Mouse (Mus musculus) stomach, postnatal 0 days (tissue): ENCODE data around the gene Olfr640.

ENCODE experiments used
- CTCF ChIP-seq: IDR thresholded peaks from 2 replicates; pipeline ENCODE4 v1.5.1; 2016; ENCODE audit warnings: antibody characterized with exemption, low read depth, mild to moderate bottlenecking, moderate library complexity
- EP300 ChIP-seq: optimal IDR thresholded peaks from 2 replicates; pipeline ENCODE3; 2016; ENCODE audit warnings: antibody characterized with exemption

DNA sequence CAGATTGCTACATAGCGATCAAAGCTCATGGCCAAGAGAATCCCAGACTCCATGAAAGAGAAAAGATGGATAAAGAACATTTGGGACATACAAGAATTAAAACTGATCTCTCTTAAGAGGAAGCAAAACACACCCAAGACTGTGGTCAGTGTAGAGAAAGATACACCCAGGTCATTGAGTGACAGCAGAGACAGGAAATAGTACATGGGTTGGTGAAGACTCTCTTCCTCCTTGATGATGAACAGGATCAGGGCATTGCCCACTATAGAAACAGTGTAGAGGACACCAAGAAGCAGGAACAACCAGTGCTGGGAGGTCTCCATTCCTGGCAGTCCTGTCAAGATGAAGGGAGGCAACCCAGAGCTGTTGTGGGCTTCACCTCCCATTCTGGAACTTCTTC is 33.8 kb upstream of the Olfr640 start:
- TF ChIP-seq CTCF (no peak), EP300 (no peak)
